Mouse (Mus musculus): ENCODE measurements around the gene Abcc3.

Gene Abcc3

DNA sequence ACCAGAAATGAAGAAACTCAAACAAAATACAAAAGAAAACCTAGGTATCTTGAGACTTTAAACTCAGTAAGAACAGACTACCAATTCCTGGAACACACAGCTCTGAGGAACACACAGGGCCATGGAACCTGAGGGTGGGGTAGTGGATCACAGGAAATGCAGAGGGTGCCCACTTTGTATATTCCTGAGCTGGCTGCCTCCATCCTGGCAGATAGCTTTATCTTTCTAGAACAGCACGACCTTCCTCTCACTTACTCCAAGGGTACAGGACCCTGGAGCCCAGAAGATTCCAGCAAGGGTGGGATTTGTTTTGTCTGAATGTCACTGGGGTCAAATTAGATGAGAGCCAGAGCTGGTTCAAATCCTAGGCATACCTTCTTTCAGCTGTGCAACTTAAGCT is 42.5 kb downstream of the Abcc3 start:
- no peak for DNase-seq

- no peak for DNase-seq
Observed at GRCm38 (mm10) chr11:94349839-94350238, 43.0 kb downstream of the Abcc3 start.

DNA sequence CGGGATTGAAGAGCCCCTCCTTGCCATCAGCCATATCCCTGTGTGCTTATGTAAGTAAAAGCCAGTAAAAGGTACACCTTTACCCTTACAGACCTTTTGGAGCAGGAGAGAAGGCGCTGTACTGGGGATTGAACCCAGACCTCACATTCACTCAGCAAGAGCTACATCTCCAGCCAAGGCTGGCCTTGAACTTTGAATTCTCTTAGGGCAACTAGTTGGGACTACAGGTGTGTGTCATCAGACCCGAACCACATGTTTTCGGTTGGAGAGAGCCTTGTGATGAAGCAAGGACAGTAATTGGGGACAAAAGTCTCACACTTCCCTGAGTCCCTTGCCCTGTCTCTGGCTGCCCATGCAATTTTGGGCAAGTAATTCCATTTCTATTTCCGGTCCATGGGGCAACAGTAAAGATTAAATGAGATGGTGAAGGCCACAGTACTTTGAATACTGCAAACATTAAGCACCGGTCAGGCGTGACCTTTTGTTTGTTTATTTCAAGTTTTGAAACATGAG is 45.7 kb downstream of the Abcc3 start:
- no peak for DNase-seq

- no peak for DNase-seq
Observed at GRCm38 (mm10) chr11:94346611-94347010, 46.2 kb downstream of the Abcc3 start.

DNA sequence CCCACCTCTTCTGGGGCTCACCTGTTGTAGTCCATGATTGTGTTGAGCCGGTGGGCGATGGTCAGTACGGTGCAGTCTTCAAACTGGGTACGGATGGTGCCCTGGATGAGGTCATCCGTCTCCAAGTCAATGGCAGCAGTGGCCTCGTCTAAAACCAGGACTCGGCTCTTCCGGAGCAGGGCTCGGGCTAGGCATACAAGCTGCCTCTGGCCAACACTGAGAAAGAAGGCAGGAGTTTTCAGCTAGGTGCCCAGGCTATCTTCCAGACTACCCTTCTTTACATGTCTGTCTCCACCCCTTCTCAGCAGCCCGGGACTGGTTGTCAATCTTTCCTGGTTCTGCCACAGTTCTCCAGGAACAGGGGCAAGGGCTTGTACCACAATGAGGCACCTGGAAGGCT is 46.9 kb downstream of the Abcc3 start:
- no peak for DNase-seq

DNA sequence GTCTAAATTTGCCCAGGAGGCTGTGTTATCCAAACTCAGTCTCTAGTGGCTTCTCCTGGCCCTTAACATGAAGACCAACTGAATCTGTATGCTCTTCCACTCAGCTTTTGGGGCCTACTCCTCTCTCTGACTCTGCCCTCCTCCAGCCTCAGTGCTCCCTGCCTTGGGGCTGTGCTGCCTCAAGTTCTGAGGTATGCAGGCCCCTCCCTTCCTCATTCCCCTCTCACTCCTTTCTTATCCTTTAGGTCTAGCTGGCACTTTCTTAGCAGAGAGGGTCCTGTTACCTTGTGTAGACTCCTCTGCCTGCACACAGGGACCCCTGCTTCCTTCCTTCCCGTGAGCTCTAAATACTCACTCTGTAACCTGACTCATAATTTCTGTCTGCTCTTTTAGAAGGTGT is 48.3 kb downstream of the Abcc3 start:
- no peak for DNase-seq

GRCm38 (mm10) chr11:94343955-94344358 is 48.8 kb downstream of the Abcc3 start:
- DNase-seq, result no peak

DNA sequence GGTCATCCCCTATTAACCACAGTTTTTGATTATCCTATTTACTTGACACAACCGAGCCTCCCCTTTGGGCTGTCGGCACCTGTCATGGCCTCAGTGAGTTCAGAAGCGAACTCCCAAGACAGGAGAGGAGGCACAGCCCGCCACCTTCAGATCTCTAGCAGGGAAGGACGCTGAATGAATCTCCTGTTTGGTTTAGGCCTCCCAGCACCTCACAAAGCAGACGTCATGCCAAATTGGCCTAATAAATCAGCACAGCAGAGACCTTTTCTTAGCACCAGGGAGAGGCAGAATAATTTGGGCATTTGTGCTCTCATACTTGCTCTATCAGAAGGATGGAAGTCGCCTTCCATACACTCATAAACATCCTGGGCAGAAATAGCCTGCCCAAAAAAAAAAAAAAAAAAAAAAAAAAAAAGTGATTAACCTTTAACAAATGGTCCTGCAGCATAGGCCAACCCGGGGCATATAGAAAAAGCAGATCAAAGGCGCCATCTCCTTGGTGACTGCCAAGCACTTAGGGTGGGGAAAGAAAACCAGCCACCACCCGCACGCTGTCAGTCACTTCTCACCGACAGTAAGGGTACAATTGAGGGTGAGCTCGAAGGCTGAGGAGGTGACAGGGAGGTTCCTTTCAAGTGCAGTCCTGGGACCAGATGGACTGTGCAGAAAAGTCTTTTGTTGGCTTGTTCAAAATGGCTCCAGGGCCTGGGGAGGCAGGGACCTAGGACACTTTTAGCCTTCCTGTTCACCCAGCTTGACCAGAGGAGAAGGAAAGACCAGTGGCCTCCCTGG is 50.5 kb downstream of the Abcc3 start:
- no peak for DNase-seq

- DNase-seq, result no peak
Observed at GRCm38 (mm10) chr11:94340948-94341933, 51.6 kb downstream of the Abcc3 start.

- DNase-seq, result peak; percentile 30
Observed at GRCm38 (mm10) chr11:94339732-94340585, 52.8 kb downstream of the Abcc3 start.

DNA sequence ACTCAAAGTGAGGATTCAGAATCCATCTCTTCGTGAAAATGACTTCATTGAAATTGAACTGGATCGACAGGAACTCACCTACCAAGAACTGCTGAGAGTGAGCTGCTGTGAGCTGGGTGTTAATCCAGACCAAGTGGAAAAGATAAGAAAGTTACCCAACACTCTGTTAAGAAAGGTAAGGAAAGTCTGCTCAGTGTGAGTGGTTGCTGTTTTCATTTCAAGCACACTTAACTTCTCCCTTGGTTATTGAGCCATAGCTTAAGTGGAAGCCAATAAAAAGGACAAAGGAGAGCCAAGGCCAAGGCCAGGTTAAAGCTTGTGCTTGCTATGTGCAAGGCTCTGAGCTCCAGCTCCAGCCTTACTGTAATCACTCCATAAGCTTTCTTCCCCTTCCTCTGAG is 54.5 kb downstream of the Abcc3 start:
- no peak for DNase-seq

DNA sequence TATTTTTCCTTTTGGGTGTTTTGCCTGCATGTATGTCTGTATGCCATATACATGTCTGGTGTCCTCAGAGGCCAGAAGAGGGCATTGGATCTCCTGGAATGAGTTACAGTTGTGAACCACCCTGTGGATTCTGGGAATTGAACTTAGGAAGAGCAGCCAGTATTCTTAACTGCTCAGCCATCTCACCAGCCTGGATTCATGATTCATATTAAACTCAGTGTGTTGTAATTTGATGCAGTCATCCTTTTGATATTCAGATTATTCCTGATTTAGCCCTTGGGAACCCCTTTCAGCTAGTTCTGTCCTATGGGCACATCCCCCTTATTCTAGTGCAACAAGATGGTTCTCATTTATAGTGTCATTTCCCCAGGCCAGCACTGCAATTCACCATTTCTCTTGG is 56.2 kb downstream of the Abcc3 start:
- no peak for DNase-seq

- no peak for DNase-seq
Observed at GRCm38 (mm10) chr11:94334386-94334968, 58.3 kb downstream of the Abcc3 start.

DNA sequence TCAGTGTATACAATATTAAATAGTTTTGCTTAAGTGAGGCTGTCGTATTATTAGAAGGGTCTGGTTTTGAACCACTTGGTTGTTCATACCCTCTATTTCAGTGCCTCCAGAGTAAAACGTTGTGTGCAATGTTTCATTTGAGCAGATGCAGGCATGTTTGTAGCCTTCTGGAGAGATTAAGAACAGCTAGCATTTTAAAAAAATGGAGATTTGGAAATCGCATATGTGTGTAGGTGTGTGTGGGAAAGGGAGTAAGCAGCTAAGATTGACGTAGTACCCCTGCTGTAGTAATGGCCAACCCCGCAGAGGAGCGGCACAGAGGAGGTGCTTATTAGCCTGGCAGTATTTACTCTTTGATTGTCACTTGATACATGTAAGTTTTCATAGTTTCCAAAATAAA is 60.1 kb downstream of the Abcc3 start:
- no peak for DNase-seq

GRCm38 (mm10) chr11:94330211-94330610 is 62.6 kb downstream of the Abcc3 start:
- DNase-seq, result no peak

GRCm38 (mm10) chr11:94329270-94329891 is 63.4 kb downstream of the Abcc3 start:
- peak; percentile 56 for DNase-seq

- DNase-seq, result no peak
Observed at GRCm38 (mm10) chr11:94328644-94329025, 64.2 kb downstream of the Abcc3 start.

GRCm38 (mm10) chr11:94327693-94328643 is 64.8 kb downstream of the Abcc3 start, which contains the start of gene Ankrd40:
Ankrd40 (plus strand) TSS chr11:94328001.
- DNase-seq, result peak; percentile 92

DNA sequence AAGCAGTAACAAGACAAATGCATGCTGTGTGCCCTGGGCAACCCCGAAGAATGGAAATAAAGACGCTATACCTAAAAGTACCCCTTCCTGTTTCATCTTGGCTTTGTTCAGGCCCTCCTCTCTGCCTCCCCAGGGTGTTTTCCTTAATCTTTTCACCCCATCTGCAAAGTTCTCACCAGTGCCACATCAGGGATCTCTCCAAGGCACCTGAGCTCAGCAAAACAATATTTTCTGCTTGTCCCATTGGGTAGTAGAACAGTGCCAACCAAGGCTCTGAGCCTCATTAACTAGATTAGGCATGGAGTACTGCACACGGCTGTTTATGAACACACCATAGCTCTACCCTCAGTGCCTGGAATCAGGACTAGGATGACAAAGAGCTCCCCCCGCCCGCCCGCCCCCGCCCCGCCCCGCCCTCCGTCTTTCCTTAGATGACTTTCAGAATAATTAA is 65.8 kb downstream of the Abcc3 start:
- DNase-seq, result no peak

DNA sequence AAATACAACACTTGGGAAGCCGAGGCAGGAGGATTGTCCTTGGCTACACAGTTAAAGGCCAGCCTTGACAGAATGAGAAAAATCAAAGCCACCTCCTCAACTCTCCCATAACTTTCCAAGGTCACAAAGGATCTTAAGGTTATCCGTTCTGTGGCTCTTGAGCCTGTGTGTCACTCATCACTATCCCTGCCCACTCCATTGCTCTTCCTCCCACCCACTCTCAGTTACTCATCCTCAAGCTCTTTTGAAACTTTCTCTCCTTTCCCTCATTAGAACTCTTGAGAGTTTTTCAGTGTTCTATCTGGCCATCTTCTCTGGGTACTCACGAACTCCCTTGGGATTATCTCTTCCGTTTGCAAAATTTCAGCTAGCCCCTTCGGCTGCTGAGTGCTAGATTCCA is 68.2 kb downstream of the Abcc3 start:
- DNase-seq, result no peak
